Mouse (Mus musculus) cerebellum, adult 2 months (tissue): ENCODE results near the gene Ksr1.

ENCODE experiments used
- CTCF ChIP-seq: fragments of 200-500 bp; IDR thresholded peaks from 2 replicates; pipeline ENCODE4 v1.5.1; 2011; ENCODE audit warnings: low read depth, mild to moderate bottlenecking, control low read depth, low read length, moderate library complexity, borderline replicate concordance; ENCODE audit not compliant: insufficient read depth
- POLR2A ChIP-seq: fragments of 200-500 bp; IDR thresholded peaks from 2 replicates; pipeline ENCODE4 v1.6.1; 2011; ENCODE audit warnings: low read length, control low read depth, borderline replicate concordance; ENCODE audit not compliant: insufficient read depth

- TF ChIP-seq POLR2A (no peak), CTCF (no peak)
Observed at GRCm38 (mm10) chr11:79013056-79013455, 133.2 kb downstream of the Ksr1 start.
